Mouse (Mus musculus): ENCODE data around the gene Brd3.

DNA sequence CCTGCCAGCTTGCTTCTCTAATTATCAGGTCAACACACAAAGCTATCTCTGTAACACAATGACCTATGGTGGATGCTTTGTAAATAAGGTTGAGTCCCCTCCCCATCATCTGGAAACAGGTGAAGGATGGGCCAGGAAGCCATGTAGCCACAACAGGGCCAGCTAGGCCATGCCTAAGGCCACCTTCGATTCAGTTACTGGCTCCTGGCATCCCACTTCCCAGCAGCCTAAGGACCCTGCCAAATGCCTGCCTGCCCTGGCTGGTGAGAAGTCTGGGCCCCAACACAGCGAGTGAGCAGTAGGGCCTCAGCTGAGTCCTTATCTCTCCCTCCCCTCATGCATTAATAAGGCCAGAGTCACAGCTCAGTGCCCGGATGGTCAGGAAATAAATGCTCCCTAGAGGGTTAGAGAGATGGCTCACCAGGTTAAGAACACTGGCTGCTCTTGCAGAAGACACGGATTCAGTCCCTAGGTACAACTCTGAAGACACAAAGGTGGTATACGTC lies 89.8 kb downstream of the Brd3 start:
- TF ChIP-seq POLR2A (IDR thresholded peaks at IDR 0.05; ENCODE audit: borderline replicate concordance, control insufficient read depth, low read depth, low read length): no peak
- TF ChIP-seq CTCF (IDR thresholded peaks at IDR 0.05; ENCODE audit: control insufficient read depth, insufficient read depth, low read length): no peak
